Mouse (Mus musculus) embryonic facial prominence, embryonic 15.5 days (tissue): ENCODE data around the gene Lrrc20. TPM values are rescaled to one million over a fixed set of nuclear protein-coding genes. Genes with fewer than 3 reads are reported as not detected.

Experiments used
- ATAC-seq: fragments of 200-750 bp; cut with Nextera tagmentation; 2 replicates; pipeline ENCODE4 v1.8.0; 2017; ENCODE audit warnings: low read depth, moderate TSS enrichment; ENCODE audit not compliant: insufficient number of reproducible peaks, low FRiP score, low TSS enrichment
- H3K27ac ChIP-seq: fragments of 300-500 bp; sonication (generic); replicated peaks from 2 replicates; pipeline ENCODE4 v1.5.1; 2015; ENCODE audit warnings: mild to moderate bottlenecking, inconsistent platforms
- H3K27me3 ChIP-seq: fragments of 300-500 bp; sonication (generic); 2 replicates; pipeline ENCODE4 v1.6.1; 2015; ENCODE audit warnings: inconsistent platforms
- H3K36me3 ChIP-seq: fragments of 300-500 bp; sonication (generic); 2 replicates; pipeline ENCODE4 v1.6.1; 2015; ENCODE audit warnings: mild to moderate bottlenecking, inconsistent platforms
- H3K4me1 ChIP-seq: fragments of 300-500 bp; sonication (generic); 2 replicates; pipeline ENCODE4 v1.6.1; 2015; ENCODE audit warnings: inconsistent platforms
- H3K4me2 ChIP-seq: fragments of 300-500 bp; sonication (generic); replicated peaks from 2 replicates; pipeline ENCODE4 v1.6.1; 2015; ENCODE audit warnings: mild to moderate bottlenecking, inconsistent platforms
- H3K4me3 ChIP-seq: fragments of 300-500 bp; sonication (generic); replicated peaks from 2 replicates; pipeline ENCODE4 v1.5.1; 2015; ENCODE audit warnings: mild to moderate bottlenecking, inconsistent platforms
- H3K9ac ChIP-seq: fragments of 300-500 bp; sonication (generic); 2 replicates; pipeline ENCODE4 v1.6.1; 2015; ENCODE audit warnings: inconsistent platforms
- H3K9me3 ChIP-seq: fragments of 300-500 bp; sonication (generic); replicated peaks from 2 replicates; pipeline ENCODE4 v1.6.1; 2016; ENCODE audit warnings: inconsistent platforms
- WGBS: fragments of 180-500 bp; shearing (Covaris S2); methylation state at CpG from one replicate; pipeline ENCODE4 v1.1.7; 2015; 5-methylcytosine and 5-hydroxymethylcytosine counted together
- polyA plus RNA-seq: library from polyadenylated mRNA; unstranded; fragments of >200 nt; fragmentation: Nextera tagmentation; extraction: Ambion mirVana; gene quantifications from 2 replicates; pipeline ENCODE4 v1.2.1, GENCODE M21; 2015

Gene Lrrc20
- polyA plus RNA-seq, 1 experiment from 2014 or later = 10.5 TPM

- Histone ChIP-seq H3K36me3 (no peaks in the 10 kb centered on the region), H3K9me3 (no peaks in the 10 kb centered on the region), H3K4me1 (peaks cover 18% of the 10 kb centered on the region), H3K4me2 (peak overlapping the region; percentile 15; the same call in 1 of the 2 replicates), H3K27ac (no peak overlapping the region), H3K9ac (no peak overlapping the region), H3K27me3 (no peaks in the 10 kb centered on the region), H3K4me3 (no peak overlapping the region)
- peak; percentile 31; the same call in 1 of the 2 replicates for ATAC-seq
- 7% methylated on average over 11 of the region's 11 CpGs for WGBS
Measured at GRCm38 (mm10) chr10:61492040-61492439, 16.4 kb downstream of the Lrrc20 start.

DNA sequence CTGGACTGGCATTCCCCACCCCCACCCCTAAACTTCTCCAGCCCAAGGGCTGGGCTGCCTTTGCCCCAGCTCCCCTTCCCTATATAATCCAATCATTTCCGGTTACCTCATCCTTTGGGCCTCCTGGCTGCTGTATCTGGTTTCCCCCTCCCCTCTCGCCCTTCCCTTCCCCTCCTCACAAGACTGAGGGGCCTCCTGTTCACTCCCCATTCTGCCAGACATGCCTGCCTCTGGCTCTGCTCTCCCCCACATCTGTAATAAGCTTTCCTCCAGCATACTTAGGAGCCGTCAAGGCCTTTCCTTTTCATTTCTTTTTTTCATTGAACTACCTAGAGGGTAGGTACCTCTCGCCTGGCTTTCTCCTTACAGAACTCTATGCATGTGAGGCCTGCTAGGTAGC lies 19.9 kb downstream of the Lrrc20 start:
- no peak for ATAC-seq
- Histone ChIP-seq H3K27me3 (no peaks in the 10 kb centered on the region), H3K27ac (0 out of 2 replicates have a peak overlapping the region, but pooled peaks have one; percentile 4), H3K36me3 (no peaks in the 10 kb centered on the region), H3K9me3 (no peaks in the 10 kb centered on the region), H3K4me1 (peaks cover 18% of the 10 kb centered on the region), H3K4me2 (no peak overlapping the region), H3K9ac (no peak overlapping the region), H3K4me3 (no peak overlapping the region)
- WGBS = 31% methylated on average over 4 of the region's 4 CpGs

DNA sequence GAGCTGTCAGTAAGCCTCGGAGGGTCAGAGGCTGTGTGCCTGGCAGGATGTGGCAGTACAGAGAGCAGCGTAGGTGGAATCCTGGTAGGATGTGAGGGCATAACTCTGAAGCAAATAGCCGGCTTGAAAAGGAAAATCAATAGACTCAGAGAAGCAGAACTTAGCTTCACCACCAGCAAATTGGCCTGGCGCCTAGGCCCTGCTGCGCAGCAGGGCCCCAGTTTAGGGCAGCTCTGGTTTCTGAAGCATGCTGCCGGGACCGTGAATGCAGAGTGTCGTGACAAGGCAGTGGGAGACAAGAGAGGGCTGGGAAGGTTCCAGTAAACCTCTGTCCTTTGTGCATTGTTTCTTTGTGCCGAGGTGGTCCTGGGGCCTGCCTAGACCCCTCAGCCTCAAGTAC lies 20.6 kb downstream of the Lrrc20 start:
- Histone ChIP-seq H3K9me3 (no peaks in the 10 kb centered on the region), H3K27me3 (no peaks in the 10 kb centered on the region), H3K36me3 (no peaks in the 10 kb centered on the region), H3K4me1 (peaks cover 18% of the 10 kb centered on the region), H3K9ac (no peak overlapping the region), H3K4me3 (no peak overlapping the region), H3K27ac (peak overlapping the region; percentile 25; the same call in 1 of the 2 replicates), H3K4me2 (no peak overlapping the region)
- no peak for ATAC-seq
- WGBS = 34% methylated on average over 9 of the region's 9 CpGs

- Histone ChIP-seq H3K27me3 (no peaks in the 10 kb centered on the region), H3K9ac (no peak overlapping the region), H3K36me3 (no peaks in the 10 kb centered on the region), H3K4me3 (no peak overlapping the region), H3K9me3 (no peaks in the 10 kb centered on the region), H3K4me2 (no peak overlapping the region), H3K27ac (no peak overlapping the region), H3K4me1 (peaks cover 18% of the 10 kb centered on the region)
- no peak for ATAC-seq
- 57% methylated on average over 20 of the region's 20 CpGs for WGBS
Measured at GRCm38 (mm10) chr10:61499505-61500466, 24.2 kb downstream of the Lrrc20 start.

DNA sequence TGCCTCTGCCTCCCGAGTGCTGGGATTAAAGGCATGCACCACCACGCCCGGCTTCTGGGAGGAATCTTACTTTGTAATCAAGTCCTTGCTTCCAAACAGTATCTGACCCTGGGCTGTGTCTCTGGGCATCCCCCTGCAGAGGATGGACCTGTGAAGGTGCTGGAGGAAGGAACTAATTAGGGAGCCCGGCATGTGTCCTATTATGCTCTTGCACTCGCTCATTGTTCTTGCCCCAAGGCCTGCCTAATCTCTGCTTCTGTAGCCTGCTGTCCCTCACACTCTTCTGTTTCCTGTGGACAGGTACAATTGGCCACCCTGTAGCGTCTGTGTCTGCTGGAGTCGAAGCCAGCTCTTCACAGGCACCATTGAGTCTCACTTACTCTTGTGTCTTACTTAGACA lies 25.2 kb downstream of the Lrrc20 start:
- Histone ChIP-seq H3K27me3 (no peaks in the 10 kb centered on the region), H3K9me3 (no peaks in the 10 kb centered on the region)
- ATAC-seq = no peak

GRCm38 (mm10) chr10:61504073-61504472 lies 28.5 kb downstream of the Lrrc20 start:
- no peaks in the 10 kb centered on the region for H3K27me3 ChIP-seq
- no peaks in the 10 kb centered on the region for H3K9me3 ChIP-seq
- no peak overlapping the region for H3K9ac ChIP-seq
- H3K4me1 ChIP-seq = no peaks in the 10 kb centered on the region
- H3K4me3 ChIP-seq = no peak overlapping the region
- no peaks in the 10 kb centered on the region for H3K36me3 ChIP-seq
- H3K27ac ChIP-seq = no peak overlapping the region
- 82% methylated on average over 2 of the region's 2 CpGs for WGBS
- ATAC-seq = no peak
- H3K4me2 ChIP-seq = no peak overlapping the region

More for the DNA sequence above, 25.2 kb downstream of the Lrrc20 start:
- Histone ChIP-seq H3K4me3 (no peak overlapping the region), H3K9ac (no peak overlapping the region), H3K36me3 (no peaks in the 10 kb centered on the region), H3K4me2 (no peak overlapping the region), H3K27ac (no peak overlapping the region), H3K4me1 (peaks cover 8% of the 10 kb centered on the region)
- 59% methylated on average over 7 of the region's 7 CpGs for WGBS

- Histone ChIP-seq H3K27ac (no peak overlapping the region), H3K9ac (no peak overlapping the region), H3K4me2 (no peak overlapping the region), H3K4me3 (no peak overlapping the region), H3K36me3 (no peaks in the 10 kb centered on the region), H3K4me1 (no peaks in the 10 kb centered on the region), H3K27me3 (no peaks in the 10 kb centered on the region), H3K9me3 (no peaks in the 10 kb centered on the region)
- WGBS = 62% methylated on average over 7 of the region's 7 CpGs
- ATAC-seq = no peak
Measured at GRCm38 (mm10) chr10:61506381-61507200, 31.0 kb downstream of the Lrrc20 start.

GRCm38 (mm10) chr10:61509873-61510272 lies 34.3 kb downstream of the Lrrc20 start:
- no peak for ATAC-seq
- no peaks in the 10 kb centered on the region for H3K4me1 ChIP-seq
- H3K9ac ChIP-seq = no peak overlapping the region
- no peaks in the 10 kb centered on the region for H3K9me3 ChIP-seq
- WGBS = 85% methylated on average over 5 of the region's 5 CpGs
- H3K36me3 ChIP-seq = no peaks in the 10 kb centered on the region
- H3K27me3 ChIP-seq = no peaks in the 10 kb centered on the region
- no peak overlapping the region for H3K27ac ChIP-seq
- no peak overlapping the region for H3K4me2 ChIP-seq
- no peak overlapping the region for H3K4me3 ChIP-seq

DNA sequence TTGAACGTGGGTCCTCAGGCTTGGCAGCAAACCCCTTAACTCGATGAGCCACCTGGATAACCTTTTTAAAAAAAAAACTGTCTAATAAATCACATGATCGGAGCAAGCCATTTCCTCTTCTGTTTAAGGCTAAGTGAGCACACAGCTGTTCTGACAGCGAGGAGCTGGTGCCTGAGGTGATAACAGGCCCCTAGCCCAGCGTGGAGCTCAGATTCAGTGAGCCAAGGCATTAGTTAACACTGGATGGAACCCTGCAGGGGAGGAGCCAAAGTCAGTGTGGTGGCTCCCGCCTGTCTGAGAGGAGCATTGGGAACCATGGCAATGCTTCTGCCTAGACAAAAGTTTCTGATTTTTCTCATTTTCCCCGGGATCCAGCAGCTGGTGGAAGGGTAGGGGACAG lies 35.2 kb downstream of the Lrrc20 start:
- H3K4me3 ChIP-seq = no peak overlapping the region
- H3K4me1 ChIP-seq = no peaks in the 10 kb centered on the region
- no peak for ATAC-seq
- no peak overlapping the region for H3K9ac ChIP-seq
- no peak overlapping the region for H3K4me2 ChIP-seq
- no peaks in the 10 kb centered on the region for H3K27me3 ChIP-seq
- H3K36me3 ChIP-seq = no peaks in the 10 kb centered on the region
- 40% methylated on average over 7 of the region's 7 CpGs for WGBS
- H3K27ac ChIP-seq = no peak overlapping the region
- H3K9me3 ChIP-seq = no peaks in the 10 kb centered on the region

GRCm38 (mm10) chr10:61512215-61512889 lies 36.8 kb downstream of the Lrrc20 start:
- no peaks in the 10 kb centered on the region for H3K36me3 ChIP-seq
- no peaks in the 10 kb centered on the region for H3K27me3 ChIP-seq
- no peak overlapping the region for H3K27ac ChIP-seq
- ATAC-seq = no peak
- H3K4me3 ChIP-seq = no peak overlapping the region
- H3K9ac ChIP-seq = no peak overlapping the region
- 0 out of 2 replicates have a peak, but pooled peaks cover 1% of the 10 kb centered on the region for H3K4me1 ChIP-seq
- WGBS = 57% methylated on average over 11 of the region's 11 CpGs
- H3K4me2 ChIP-seq = no peak overlapping the region
- no peaks in the 10 kb centered on the region for H3K9me3 ChIP-seq

- H3K27ac ChIP-seq = no peak overlapping the region
- no peak for ATAC-seq
- H3K4me3 ChIP-seq = no peak overlapping the region
- H3K27me3 ChIP-seq = no peaks in the 10 kb centered on the region
- H3K9ac ChIP-seq = no peak overlapping the region
- 80% methylated on average over 5 of the region's 5 CpGs for WGBS
- no peak overlapping the region for H3K4me2 ChIP-seq
- H3K4me1 ChIP-seq = peaks cover 7% of the 10 kb centered on the region; the same call in 1 of the 2 replicates
- no peaks in the 10 kb centered on the region for H3K36me3 ChIP-seq
- H3K9me3 ChIP-seq = no peaks in the 10 kb centered on the region
Measured at GRCm38 (mm10) chr10:61516866-61517265, 41.3 kb downstream of the Lrrc20 start.
